Mouse (Mus musculus): ENCODE measurements at regions not wholly inside any gene's neighbourhood (a gene's known extent, or its start where the extent isn't known, plus 50 kb on each side); places are given as distances from the start of the nearest gene placed in this dataset.
"Not testable (repeated sequence)": the region's sequence is repeated elsewhere in the genome, so short reads cannot be mapped to it uniquely, and the experiment has no call there.

- not testable (repeated sequence) for H3K4me1 ChIP-seq (ENCODE audit: control insufficient read depth, insufficient read depth, low read length); H3K4me3 ChIP-seq (ENCODE audit: insufficient read depth, low read depth, low read length); H3K27ac ChIP-seq (ENCODE audit: insufficient read depth, low read depth, low read length)
- WGBS: no CpG with 5 or more reads among the region's 6 CpGs
Measured at GRCm38 (mm10) chr12:82056782-82057611, 112.1 kb upstream of the Sipa1l1 start.

- TF ChIP-seq CTCF (IDR thresholded peaks at IDR 0.05; ENCODE audit: insufficient read depth, low read depth, low read length) (no peak), POLR2A (IDR thresholded peaks at IDR 0.05; ENCODE audit: insufficient read depth, low read depth, low read length) (no peak)
- H3K27ac ChIP-seq (ENCODE audit: insufficient read depth, low read depth, low read length): no peak overlapping the region
- peaks cover 15% of the 10 kb centered on the region for H3K4me1 ChIP-seq (ENCODE audit: control insufficient read depth, insufficient read depth, low read length)
- H3K4me3 ChIP-seq (ENCODE audit: insufficient read depth, low read depth, low read length): no peak overlapping the region
- WGBS: 55% methylated on average over 4 of the region's 4 CpGs
Measured at GRCm38 (mm10) chr12:82064986-82065385, 104.1 kb upstream of the Sipa1l1 start.

DNA sequence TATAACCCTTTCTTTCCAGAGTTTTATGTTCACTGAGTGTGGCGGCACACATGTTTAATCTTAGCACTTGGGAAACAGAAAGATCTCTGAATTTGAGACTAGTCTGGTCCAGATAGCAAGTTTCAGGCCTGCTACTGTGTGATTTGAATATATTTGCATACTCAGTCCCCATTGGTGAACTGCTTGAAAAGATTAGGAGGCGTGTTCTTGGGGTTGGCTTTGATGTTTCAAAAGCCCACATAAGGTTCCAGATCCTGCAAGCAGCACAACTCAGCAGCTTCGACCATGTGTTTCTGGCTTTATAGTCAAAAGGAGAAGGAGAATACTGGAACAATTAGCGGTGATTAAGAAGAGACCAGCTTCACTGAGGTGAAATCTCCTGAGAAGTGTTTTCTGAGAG, 102.3 kb upstream of the Sipa1l1 start:
- H3K4me1 ChIP-seq (ENCODE audit: control insufficient read depth, insufficient read depth, low read length): peaks cover 15% of the 10 kb centered on the region
- no peak for TF ChIP-seq CTCF (IDR thresholded peaks at IDR 0.05; ENCODE audit: insufficient read depth, low read depth, low read length)
- no peak for TF ChIP-seq POLR2A (IDR thresholded peaks at IDR 0.05; ENCODE audit: insufficient read depth, low read depth, low read length)
- 34% methylated on average over 4 of the region's 4 CpGs for WGBS

GRCm38 (mm10) chr12:82069621-82070020, 99.5 kb upstream of the Sipa1l1 start:
- peaks cover 35% of the 10 kb centered on the region for H3K4me1 ChIP-seq (ENCODE audit: control insufficient read depth, insufficient read depth, low read length)
- no peak overlapping the region for H3K4me3 ChIP-seq (ENCODE audit: insufficient read depth, low read depth, low read length)
- no peak overlapping the region for H3K27ac ChIP-seq (ENCODE audit: insufficient read depth, low read depth, low read length)
- WGBS: 78% methylated on average over 9 of the region's 9 CpGs
- no peak for TF ChIP-seq CTCF (IDR thresholded peaks at IDR 0.05; ENCODE audit: insufficient read depth, low read depth, low read length)
- no peak for TF ChIP-seq POLR2A (IDR thresholded peaks at IDR 0.05; ENCODE audit: insufficient read depth, low read depth, low read length)

More for the DNA sequence above, 102.3 kb upstream of the Sipa1l1 start:
- Histone ChIP-seq H3K4me3 (ENCODE audit: insufficient read depth, low read depth, low read length) (no peak overlapping the region), H3K27ac (ENCODE audit: insufficient read depth, low read depth, low read length) (no peak overlapping the region)

- 17% methylated on average over 13 of the region's 13 CpGs for WGBS
- H3K27ac ChIP-seq (ENCODE audit: insufficient read depth, low read depth, low read length): peak overlapping the region; percentile 93
- TF ChIP-seq CTCF (IDR thresholded peaks at IDR 0.05; ENCODE audit: insufficient read depth, low read depth, low read length) (no peak), POLR2A (IDR thresholded peaks at IDR 0.05; ENCODE audit: insufficient read depth, low read depth, low read length) (peak; percentile 42)
- H3K4me1 ChIP-seq (ENCODE audit: control insufficient read depth, insufficient read depth, low read length): peaks cover 42% of the 10 kb centered on the region
- H3K4me3 ChIP-seq (ENCODE audit: insufficient read depth, low read depth, low read length): 0 out of 2 replicates have a peak overlapping the region, but pooled peaks have one; percentile 0
Measured at GRCm38 (mm10) chr12:82072810-82073465, 96.2 kb upstream of the Sipa1l1 start.

DNA sequence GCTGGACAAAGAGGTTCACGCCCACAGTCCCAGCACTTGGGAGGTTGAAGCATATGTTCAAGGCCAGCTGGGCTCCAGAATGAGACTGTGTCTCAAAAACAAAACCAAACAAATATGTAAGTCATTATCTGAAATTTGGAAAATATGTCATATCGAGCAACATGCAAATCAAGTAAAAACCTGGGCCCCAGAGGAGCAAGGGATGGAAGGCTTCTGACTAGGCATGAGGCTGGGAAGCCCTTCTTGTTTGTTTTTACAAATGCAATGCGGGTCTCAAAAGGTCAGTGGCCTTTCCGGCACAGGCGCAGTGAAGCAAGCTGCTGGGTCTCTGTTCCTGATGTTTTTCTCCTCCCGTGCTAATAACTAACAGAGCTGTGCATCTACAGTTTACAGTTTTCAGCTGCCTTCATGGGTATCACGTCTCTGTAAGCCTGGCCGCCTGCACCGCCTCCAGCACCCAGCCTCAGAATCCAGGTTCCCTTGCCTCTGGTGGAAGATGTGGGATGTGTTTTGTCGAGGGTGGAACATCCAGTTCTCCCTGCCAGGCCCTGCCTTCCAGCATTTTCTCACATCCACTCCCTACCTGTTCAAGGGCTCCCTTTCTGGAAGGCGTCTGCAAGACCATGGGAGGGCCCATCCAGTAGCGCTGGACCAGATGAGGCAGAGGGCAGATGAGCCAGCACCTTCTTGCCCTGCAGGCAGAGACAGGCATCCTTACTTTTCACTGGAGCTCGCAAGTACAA, 93.5 kb upstream of the Sipa1l1 start:
- no peak for TF ChIP-seq POLR2A (IDR thresholded peaks at IDR 0.05; ENCODE audit: insufficient read depth, low read depth, low read length)
- TF ChIP-seq CTCF (IDR thresholded peaks at IDR 0.05; ENCODE audit: insufficient read depth, low read depth, low read length): no peak
- WGBS: 55% methylated on average over 13 of the region's 13 CpGs
- H3K4me3 ChIP-seq (ENCODE audit: insufficient read depth, low read depth, low read length): no peak overlapping the region
- peaks cover 52% of the 10 kb centered on the region for H3K4me1 ChIP-seq (ENCODE audit: control insufficient read depth, insufficient read depth, low read length)
- peak overlapping the region; percentile 44 for H3K27ac ChIP-seq (ENCODE audit: insufficient read depth, low read depth, low read length)

DNA sequence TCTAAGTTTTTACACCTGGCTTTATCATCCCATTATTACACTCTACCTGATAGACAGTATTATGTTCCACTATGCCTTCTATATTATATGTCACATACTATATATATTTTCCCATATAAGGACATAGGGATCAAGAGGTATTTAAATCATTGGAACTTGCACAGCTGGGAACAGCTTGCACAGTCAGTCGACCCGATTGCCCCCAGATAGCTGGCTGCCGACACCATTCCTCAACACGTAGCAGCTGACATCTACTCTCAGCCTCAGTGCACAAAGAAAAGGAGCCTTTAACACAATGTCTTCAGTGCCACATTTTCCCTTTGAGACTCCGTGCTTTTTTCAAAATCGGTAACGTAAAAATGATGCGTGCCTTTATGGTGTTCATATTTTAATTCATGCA, 92.4 kb upstream of the Sipa1l1 start:
- 64% methylated on average over 8 of the region's 8 CpGs for WGBS
- Histone ChIP-seq H3K27ac (ENCODE audit: insufficient read depth, low read depth, low read length) (no peak overlapping the region; the same call in 1 of the 2 replicates), H3K4me3 (ENCODE audit: insufficient read depth, low read depth, low read length) (no peak overlapping the region), H3K4me1 (ENCODE audit: control insufficient read depth, insufficient read depth, low read length) (peaks cover 55% of the 10 kb centered on the region)
- TF ChIP-seq CTCF (IDR thresholded peaks at IDR 0.05; ENCODE audit: insufficient read depth, low read depth, low read length) (no peak), POLR2A (IDR thresholded peaks at IDR 0.05; ENCODE audit: insufficient read depth, low read depth, low read length) (no peak)

DNA sequence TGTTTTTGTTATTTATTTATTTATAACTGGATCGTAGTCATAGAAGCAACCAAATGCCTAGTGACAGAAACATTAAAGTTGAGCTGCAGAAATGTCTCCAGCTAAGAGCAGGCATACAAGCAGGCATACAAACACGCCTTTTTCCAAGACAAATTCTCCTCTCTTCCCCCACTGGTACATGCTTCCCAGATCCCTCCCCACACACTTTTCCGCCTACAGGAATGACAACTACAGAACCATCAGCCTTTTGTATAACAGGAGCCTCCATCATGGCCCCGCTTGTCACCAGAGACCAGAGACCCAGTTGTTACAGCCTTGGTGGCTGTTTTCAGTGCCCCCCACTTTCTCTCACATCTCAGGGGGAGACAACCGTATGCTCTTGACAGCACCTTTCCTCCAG, 91.2 kb upstream of the Sipa1l1 start:
- Histone ChIP-seq H3K4me1 (ENCODE audit: control insufficient read depth, insufficient read depth, low read length) (peaks cover 45% of the 10 kb centered on the region), H3K27ac (ENCODE audit: insufficient read depth, low read depth, low read length) (0 out of 2 replicates have a peak overlapping the region, but pooled peaks have one; percentile 27), H3K4me3 (ENCODE audit: insufficient read depth, low read depth, low read length) (no peak overlapping the region)
- 64% methylated on average over 5 of the region's 5 CpGs for whole genome bisulfite sequencing
- TF ChIP-seq CTCF (IDR thresholded peaks at IDR 0.05; ENCODE audit: insufficient read depth, low read depth, low read length): no peak
- TF ChIP-seq POLR2A (IDR thresholded peaks at IDR 0.05; ENCODE audit: insufficient read depth, low read depth, low read length): no peak

- H3K4me1 ChIP-seq (ENCODE audit: control insufficient read depth, insufficient read depth, low read length): peaks cover 37% of the 10 kb centered on the region
- no peak overlapping the region for H3K4me3 ChIP-seq (ENCODE audit: insufficient read depth, low read depth, low read length)
- TF ChIP-seq CTCF (IDR thresholded peaks at IDR 0.05; ENCODE audit: insufficient read depth, low read depth, low read length) (no peak), POLR2A (IDR thresholded peaks at IDR 0.05; ENCODE audit: insufficient read depth, low read depth, low read length) (no peak)
- no peak overlapping the region for H3K27ac ChIP-seq (ENCODE audit: insufficient read depth, low read depth, low read length)
Measured at GRCm38 (mm10) chr12:82078740-82079139, 90.4 kb upstream of the Sipa1l1 start.
